9 mouse cellular contexts compared by ENCODE assay signal in genomic region chr5:110466531-110467424, GRCm38 (mm10). TPM values are rescaled to one million over a fixed set of nuclear protein-coding genes. Genes with fewer than 3 reads are reported as not detected.
DNase-seq lines count a peak whose midpoint lies in the region; ATAC-seq and TF ChIP-seq lines count a peak whose summit lies in the region.
"Had no signal": no experiment of that assay in that cellular context is flagged by ENCODE, and none has a peak within 500 bp of the region (broad histone marks: within the 10 kb centered on the region; RNA-seq: fewer than 3 reads in every experiment).

No protein-coding gene starts in this region.

- no peaks in the 10 kb centered on the region for H3K27me3 ChIP-seq in kidney, adult 2 months (replicated peaks; ENCODE audit: control insufficient read depth, insufficient read depth, low read length)
- no peaks in the 10 kb centered on the region for H3K27me3 ChIP-seq in forebrain, embryonic 15.5 days
- H3K27me3 ChIP-seq in midbrain, embryonic 14.5 days (ENCODE audit: control insufficient read depth, insufficient read depth, low read length) = no peaks in the 10 kb centered on the region
- H3K27me3 ChIP-seq: embryonic facial prominence, embryonic 13.5 days had no signal

- H3K36me3 ChIP-seq in kidney, adult 2 months (ENCODE audit: control insufficient read depth, insufficient read depth, low read length) = no peaks in the 10 kb centered on the region
- no peaks in the 10 kb centered on the region for H3K36me3 ChIP-seq in forebrain, embryonic 15.5 days
- H3K36me3 ChIP-seq in midbrain, embryonic 14.5 days (ENCODE audit: control insufficient read depth, insufficient read depth, low read length) = no peaks in the 10 kb centered on the region
- H3K36me3 ChIP-seq: embryonic facial prominence, embryonic 13.5 days had no signal

- DNase-seq in kidney, adult 2 months = peak; percentile 24
- DNase-seq in kidney, adult 9 months = no peak
- peak; percentile 50 for DNase-seq in adrenal gland, postnatal 10 days
- peak; percentile 35 for DNase-seq in midbrain, embryonic 14.5 days
- no peak for DNase-seq in left cerebral cortex, adult 9 months (ENCODE audit: low spot score in 2 of 2)
- no peak for DNase-seq in thymus, postnatal 10 days (ENCODE audit: low spot score in 2 of 2)
- no peak for DNase-seq in right cerebral cortex, postnatal 4 days

- H3K9ac ChIP-seq in forebrain, embryonic 15.5 days (replicated peaks) = no peak overlapping the region
- H3K9ac ChIP-seq in midbrain, embryonic 14.5 days (replicated peaks; ENCODE audit: low read length) = no peak overlapping the region
- H3K9ac ChIP-seq: embryonic facial prominence, embryonic 13.5 days had no signal

- peaks cover 7% of the 10 kb centered on the region; the same call in 1 of the 2 replicates for H3K4me1 ChIP-seq in kidney, adult 2 months (ENCODE audit: control insufficient read depth, insufficient read depth, low read length)
- H3K4me1 ChIP-seq in forebrain, embryonic 15.5 days = peaks cover 22% of the 10 kb centered on the region
- H3K4me1 ChIP-seq in midbrain, embryonic 14.5 days (ENCODE audit: control insufficient read depth, insufficient read depth, low read length) = no peaks in the 10 kb centered on the region

- H3K4me3 ChIP-seq in kidney, adult 2 months (ENCODE audit: insufficient read depth, low read depth, low read length) = no peak overlapping the region
- H3K4me3 ChIP-seq in forebrain, embryonic 15.5 days = no peak overlapping the region
- no peak overlapping the region for H3K4me3 ChIP-seq in midbrain, embryonic 14.5 days (replicated peaks; ENCODE audit: low read depth, low read length)
- H3K4me3 ChIP-seq: embryonic facial prominence, embryonic 13.5 days had no signal

- H3K27ac ChIP-seq in kidney, adult 2 months (ENCODE audit: insufficient read depth, low read depth, low read length) = peak overlapping the region; percentile 2; the same call in 1 of the 2 replicates
- peak overlapping the region; percentile 42 for H3K27ac ChIP-seq in forebrain, embryonic 15.5 days (replicated peaks)
- H3K27ac ChIP-seq in midbrain, embryonic 14.5 days (replicated peaks; ENCODE audit: low read depth, low read length) = no peak overlapping the region
- H3K27ac ChIP-seq: embryonic facial prominence, embryonic 13.5 days had no signal

- no peak for TF ChIP-seq CTCF in kidney, adult 2 months (conservative IDR thresholded peaks at IDR 0.05; ENCODE audit: insufficient read depth, insufficient read length, low read depth, low read length)

- no peak overlapping the region for H3K4me2 ChIP-seq in forebrain, embryonic 15.5 days (replicated peaks)
- H3K4me2 ChIP-seq in midbrain, embryonic 14.5 days (ENCODE audit: low read length) = no peak overlapping the region
- H3K4me2 ChIP-seq: embryonic facial prominence, embryonic 13.5 days had no signal

- ATAC-seq in forebrain, embryonic 15.5 days (replicated peaks) = peak; percentile 61
- peak; percentile 31; the same call in 1 of the 2 replicates for ATAC-seq in midbrain, embryonic 14.5 days (ENCODE audit: low FRiP score, low TSS enrichment)

- no peaks in the 10 kb centered on the region for H3K9me3 ChIP-seq in forebrain, embryonic 15.5 days
- H3K9me3 ChIP-seq in midbrain, embryonic 14.5 days (ENCODE audit: control insufficient read depth, low read length) = no peaks in the 10 kb centered on the region
- H3K9me3 ChIP-seq: embryonic facial prominence, embryonic 13.5 days had no signal

- 43% methylated on average over 11 of the region's 11 CpGs for WGBS in kidney, adult 2 months
- 56% methylated on average over 11 of the region's 11 CpGs for WGBS in forebrain, embryonic 15.5 days
- WGBS in midbrain, embryonic 14.5 days = 54% methylated on average over 11 of the region's 11 CpGs

- no peak for TF ChIP-seq POLR2A in kidney, adult 2 months (IDR thresholded peaks at IDR 0.05; ENCODE audit: low read depth, low read length)

RNA-seq across cellular contexts. Expression of gene Fbrsl1, which starts 18.5 kb away (rescaled TPM):
- 38.2 and 47.0 TPM in 2 replicates for polyA plus RNA-seq in kidney, adult 2 months (2012; rRNA removed)
- 10 to 100 TPM; 54.5 to 63.6 TPM for total RNA-seq in adrenal gland, postnatal 10 days (2021)
- 26.4 and 30.8 TPM in 2 replicates for polyA plus RNA-seq in forebrain, embryonic 15.5 days (2015; fragmentation: Nextera tagmentation; extraction: Ambion mirVana)
- 20.7 and 22.0 TPM in 2 replicates for polyA plus RNA-seq in midbrain, embryonic 14.5 days (2014; fragmentation: Nextera tagmentation; extraction: Ambion mirVana)

Comparison
In these comparisons a context has a peak if more than half of its experiments do, and no peak if none do; other contexts are left out.
1. DNase-seq: peak in kidney, adult 2 months (single experiment), adrenal gland, postnatal 10 days (single experiment) and midbrain, embryonic 14.5 days (single experiment); none in kidney, adult 9 months (single experiment), left cerebral cortex, adult 9 months (0 of 2), thymus, postnatal 10 days (0 of 2) and right cerebral cortex, postnatal 4 days (single experiment).